Mouse (Mus musculus): ENCODE data around the gene Hjurp.

DNA sequence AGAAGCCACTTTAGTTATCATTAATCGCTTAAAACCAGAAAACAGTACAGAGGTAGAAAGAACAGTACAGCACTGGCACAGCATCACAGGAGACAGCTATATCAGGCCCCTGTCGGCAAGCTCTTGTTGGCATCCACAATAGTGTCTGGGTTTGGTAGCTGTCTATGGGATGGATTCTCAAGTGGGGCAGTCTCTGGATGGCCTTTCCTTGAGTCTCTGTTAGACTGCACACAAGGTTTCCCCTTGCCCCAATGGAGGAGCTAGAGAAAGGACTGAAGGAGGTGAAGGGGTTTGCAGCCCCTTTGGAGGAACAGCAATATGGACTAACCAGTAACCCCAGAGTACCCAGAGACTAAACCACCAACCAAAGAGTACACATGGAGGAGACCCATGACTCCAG, 14.6 kb upstream of the Hjurp start:
- no peak for TF ChIP-seq EP300 (IDR thresholded peaks at IDR 0.05; ENCODE audit: low read depth)
- no peak for TF ChIP-seq CTCF (IDR thresholded peaks at IDR 0.05; ENCODE audit: low read depth)
